Mouse (Mus musculus) G1E (cell line): ENCODE data around the gene Astn2.

Experiments
- CTCF ChIP-seq: IDR thresholded peaks from 2 replicates; pipeline ENCODE4 v1.5.1; 2012; ENCODE audit warnings: low read depth, low read length, inconsistent platforms, mixed read lengths
- GATA1 ChIP-seq: IDR thresholded peaks from 2 replicates; pipeline ENCODE4 v1.6.1; 2012; ENCODE audit warnings: borderline replicate concordance, low read length, inconsistent platforms, mixed read lengths
- GATA2 ChIP-seq: IDR thresholded peaks from 2 replicates; pipeline ENCODE4 v1.6.1; 2012; ENCODE audit warnings: low read depth, low read length, inconsistent platforms, borderline replicate concordance
- POLR2AphosphoS5 ChIP-seq: IDR thresholded peaks from 2 replicates; pipeline ENCODE4 v1.6.1; 2012; ENCODE audit warnings: low read depth, low read length, inconsistent platforms; ENCODE audit not compliant: insufficient replicate concordance
- TAL1 ChIP-seq: conservative IDR thresholded peaks from 2 replicates; pipeline ENCODE4 v1.6.1; 2012; ENCODE audit warnings: low read depth, low read length, inconsistent platforms, mixed read lengths

DNA sequence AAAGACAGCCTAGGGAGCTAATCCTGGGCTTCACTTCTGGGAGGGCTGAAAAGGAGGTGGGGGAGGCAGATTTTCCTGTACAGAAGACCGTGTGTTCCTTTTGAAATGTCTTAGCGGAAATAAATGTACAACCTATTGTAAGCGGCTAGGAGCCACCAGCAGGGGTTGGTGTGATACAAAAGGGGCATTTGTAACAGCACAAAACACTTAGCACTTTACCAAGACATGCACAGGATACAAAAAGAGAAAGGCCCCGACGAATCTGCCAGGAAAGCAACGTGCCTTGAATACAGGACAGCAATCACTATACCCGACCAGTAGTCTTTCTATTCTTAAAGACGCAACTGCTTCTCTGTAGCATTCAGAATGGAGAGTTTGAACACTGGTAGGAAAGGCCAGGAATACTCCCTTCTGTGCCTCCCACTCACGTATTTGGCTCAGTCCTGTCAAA, 564.8 kb downstream of the Astn2 start:
- TF ChIP-seq GATA1 (no peak), CTCF (no peak), TAL1 (no peak), POLR2AphosphoS5 (no peak), GATA2 (no peak)
